Mouse (Mus musculus): ENCODE measurements around the gene Dop1b. TPM values are rescaled to one million over a fixed set of nuclear protein-coding genes. Genes with fewer than 3 reads are reported as not detected.
"Not testable (repeated sequence)": the region's sequence is repeated elsewhere in the genome, so short reads cannot be mapped to it uniquely, and the experiment has no call there.

Dop1b gene
- not detected in 2 replicates for polyA plus RNA-seq (2012; ENCODE audit: insufficient read depth, insufficient read length, low replicate concordance, missing spikeins)

- TF ChIP-seq CTCF (IDR thresholded peaks at IDR 0.05; ENCODE audit: insufficient read depth, low read depth, low read length) (no peak), POLR2A (IDR thresholded peaks at IDR 0.05; ENCODE audit: insufficient read depth, low read depth, low read length) (peak; percentile 51; the same call in 1 of the 2 replicates)
- Histone ChIP-seq H3K4me1 (ENCODE audit: control insufficient read depth, insufficient read depth, low read length) (peaks cover 10% of the 10 kb centered on the region), H3K27ac (ENCODE audit: insufficient read depth, low read depth, low read length) (peak within 1 kb of the TSS; percentile 74), H3K4me3 (ENCODE audit: insufficient read depth, low read depth, low read length) (peak within 1 kb of the TSS; percentile 93)
- under 1% methylated on average over 77 of the region's 77 CpGs for WGBS
Measured at GRCm38 (mm10) chr16:93711411-93712188, at the start of gene Dop1b. Gene Dop1b (plus strand): TSS chr16:93711904.

DNA sequence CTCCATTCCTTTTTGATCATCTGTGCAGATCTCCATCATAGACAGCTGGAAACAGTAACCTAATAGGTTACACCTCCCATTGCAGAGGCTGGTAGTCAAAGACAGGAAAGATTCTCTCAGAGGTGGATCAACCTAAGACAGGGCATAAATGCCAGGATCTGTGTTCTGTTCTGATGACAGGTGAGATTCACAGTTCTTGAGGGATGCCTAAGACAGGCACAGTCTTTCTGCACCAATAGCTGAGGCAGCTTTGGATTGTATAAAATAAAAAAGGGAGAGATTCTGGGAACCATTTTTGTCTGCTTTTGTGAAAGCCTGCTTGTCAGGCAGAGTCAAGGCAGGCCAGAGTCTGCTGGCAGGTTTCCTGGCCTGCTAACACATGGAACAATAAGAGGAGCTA is 43.7 kb upstream of the Dop1b start:
- TF ChIP-seq CTCF (IDR thresholded peaks at IDR 0.05; ENCODE audit: insufficient read depth, low read depth, low read length) = no peak
- TF ChIP-seq POLR2A (IDR thresholded peaks at IDR 0.05; ENCODE audit: insufficient read depth, low read depth, low read length) = no peak
- Histone ChIP-seq H3K27ac (ENCODE audit: insufficient read depth, low read depth, low read length) (no peak overlapping the region), H3K4me1 (ENCODE audit: control insufficient read depth, insufficient read depth, low read length) (no peaks in the 10 kb centered on the region), H3K4me3 (ENCODE audit: insufficient read depth, low read depth, low read length) (no peak overlapping the region)

GRCm38 (mm10) chr16:93669521-93669920 is 42.2 kb upstream of the Dop1b start:
- Histone ChIP-seq H3K4me3 (ENCODE audit: insufficient read depth, low read depth, low read length) (no peak overlapping the region), H3K27ac (ENCODE audit: insufficient read depth, low read depth, low read length) (no peak overlapping the region), H3K4me1 (ENCODE audit: control insufficient read depth, insufficient read depth, low read length) (no peaks in the 10 kb centered on the region)
- TF ChIP-seq POLR2A (IDR thresholded peaks at IDR 0.05; ENCODE audit: insufficient read depth, low read depth, low read length) = no peak
- TF ChIP-seq CTCF (IDR thresholded peaks at IDR 0.05; ENCODE audit: insufficient read depth, low read depth, low read length) = no peak

DNA sequence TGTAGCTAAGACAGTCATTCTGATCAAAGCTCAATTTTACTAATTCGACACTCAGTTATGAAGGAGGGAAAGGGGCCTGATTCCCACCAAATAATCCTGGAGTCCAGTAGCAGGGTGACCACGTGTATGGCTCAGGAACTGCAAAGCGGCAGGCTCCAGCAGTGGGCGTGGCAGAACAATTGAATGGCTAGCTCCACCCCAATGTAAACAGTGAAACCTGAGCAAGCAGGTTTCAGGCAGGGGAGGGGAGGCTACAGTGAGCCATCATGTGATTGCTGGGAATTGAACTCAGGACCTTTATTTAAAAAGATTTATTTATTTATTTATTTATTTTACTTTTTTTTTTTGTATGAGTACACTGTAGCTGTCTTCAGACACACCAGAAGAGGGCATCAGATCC is 41.2 kb upstream of the Dop1b start:
- 44% methylated on average over 4 of the region's 4 CpGs for WGBS

DNA sequence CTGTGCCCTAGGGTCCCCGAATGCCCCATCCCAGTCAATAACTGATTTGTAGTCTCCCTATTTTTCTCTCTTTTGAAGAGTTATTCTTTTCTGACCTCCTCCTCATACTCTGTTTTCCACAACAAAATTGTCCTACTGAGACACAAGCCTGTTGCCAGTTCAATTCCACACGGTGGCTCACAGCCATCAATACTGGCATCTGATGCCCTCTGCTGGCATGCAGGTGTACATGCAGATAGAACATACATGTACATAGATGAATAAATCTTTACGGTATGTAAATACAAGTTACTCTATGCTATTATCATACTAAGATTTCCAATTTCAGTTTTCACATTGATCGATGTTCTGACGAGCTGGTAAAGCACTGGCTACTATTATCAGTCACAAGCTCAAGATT is 40.6 kb upstream of the Dop1b start:
- no peaks in the 10 kb centered on the region for H3K4me1 ChIP-seq (ENCODE audit: control insufficient read depth, insufficient read depth, low read length)
- no peak for TF ChIP-seq POLR2A (IDR thresholded peaks at IDR 0.05; ENCODE audit: insufficient read depth, low read depth, low read length)
- no peak for TF ChIP-seq CTCF (IDR thresholded peaks at IDR 0.05; ENCODE audit: insufficient read depth, low read depth, low read length)
- no peak overlapping the region for H3K4me3 ChIP-seq (ENCODE audit: insufficient read depth, low read depth, low read length)
- H3K27ac ChIP-seq (ENCODE audit: insufficient read depth, low read depth, low read length) = no peak overlapping the region
- WGBS = 91% methylated on average over 5 of the region's 5 CpGs

More for the DNA sequence above, 41.2 kb upstream of the Dop1b start:
- not testable (repeated sequence) for H3K4me3 ChIP-seq (ENCODE audit: insufficient read depth, low read depth, low read length); H3K4me1 ChIP-seq (ENCODE audit: control insufficient read depth, insufficient read depth, low read length); H3K27ac ChIP-seq (ENCODE audit: insufficient read depth, low read depth, low read length)

DNA sequence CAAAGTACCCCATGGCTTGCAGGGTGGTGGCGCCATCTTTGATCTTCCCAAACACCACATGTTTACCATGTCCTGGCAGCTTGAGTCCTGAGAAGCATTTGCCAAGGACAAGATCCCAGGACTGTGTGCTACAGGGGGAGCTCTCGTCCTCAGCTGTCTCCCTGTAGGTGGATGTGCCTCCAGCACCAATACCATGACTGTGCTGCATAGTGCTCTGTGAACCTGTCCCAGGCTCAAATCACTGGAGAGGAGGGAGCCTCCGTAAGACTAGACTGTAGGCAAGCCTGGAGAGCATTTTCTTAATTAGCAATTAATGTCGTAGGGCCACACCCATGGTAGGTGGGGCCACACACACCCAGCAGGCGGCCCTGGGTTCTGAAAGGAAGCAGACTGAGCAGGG is 35.3 kb upstream of the Dop1b start:
- WGBS = 82% methylated on average over 5 of the region's 5 CpGs
- Histone ChIP-seq H3K27ac (ENCODE audit: insufficient read depth, low read depth, low read length) (no peak overlapping the region), H3K4me1 (ENCODE audit: control insufficient read depth, insufficient read depth, low read length) (peaks cover 5% of the 10 kb centered on the region; the same call in 1 of the 2 replicates), H3K4me3 (ENCODE audit: insufficient read depth, low read depth, low read length) (no peak overlapping the region)
- TF ChIP-seq CTCF (IDR thresholded peaks at IDR 0.05; ENCODE audit: insufficient read depth, low read depth, low read length) = no peak
- no peak for TF ChIP-seq POLR2A (IDR thresholded peaks at IDR 0.05; ENCODE audit: insufficient read depth, low read depth, low read length)

GRCm38 (mm10) chr16:93678206-93678605 is 33.5 kb upstream of the Dop1b start:
- 81% methylated on average over 4 of the region's 4 CpGs for WGBS

GRCm38 (mm10) chr16:93679165-93679564 is 32.5 kb upstream of the Dop1b start:
- 27% methylated on average over 9 of the region's 9 CpGs for WGBS
- Histone ChIP-seq H3K4me3 (ENCODE audit: insufficient read depth, low read depth, low read length) (no peak overlapping the region), H3K4me1 (ENCODE audit: control insufficient read depth, insufficient read depth, low read length) (peaks cover 25% of the 10 kb centered on the region), H3K27ac (ENCODE audit: insufficient read depth, low read depth, low read length) (no peak overlapping the region; the same call in 1 of the 2 replicates)
- TF ChIP-seq POLR2A (IDR thresholded peaks at IDR 0.05; ENCODE audit: insufficient read depth, low read depth, low read length) = no peak
- no peak for TF ChIP-seq CTCF (IDR thresholded peaks at IDR 0.05; ENCODE audit: insufficient read depth, low read depth, low read length)

More at GRCm38 (mm10) chr16:93678206-93678605, 33.5 kb upstream of the Dop1b start:
- no peak for TF ChIP-seq CTCF (IDR thresholded peaks at IDR 0.05; ENCODE audit: insufficient read depth, low read depth, low read length)
- TF ChIP-seq POLR2A (IDR thresholded peaks at IDR 0.05; ENCODE audit: insufficient read depth, low read depth, low read length) = no peak
- H3K4me3 ChIP-seq (ENCODE audit: insufficient read depth, low read depth, low read length) = no peak overlapping the region
- peaks cover 17% of the 10 kb centered on the region for H3K4me1 ChIP-seq (ENCODE audit: control insufficient read depth, insufficient read depth, low read length)
- H3K27ac ChIP-seq (ENCODE audit: insufficient read depth, low read depth, low read length) = no peak overlapping the region

DNA sequence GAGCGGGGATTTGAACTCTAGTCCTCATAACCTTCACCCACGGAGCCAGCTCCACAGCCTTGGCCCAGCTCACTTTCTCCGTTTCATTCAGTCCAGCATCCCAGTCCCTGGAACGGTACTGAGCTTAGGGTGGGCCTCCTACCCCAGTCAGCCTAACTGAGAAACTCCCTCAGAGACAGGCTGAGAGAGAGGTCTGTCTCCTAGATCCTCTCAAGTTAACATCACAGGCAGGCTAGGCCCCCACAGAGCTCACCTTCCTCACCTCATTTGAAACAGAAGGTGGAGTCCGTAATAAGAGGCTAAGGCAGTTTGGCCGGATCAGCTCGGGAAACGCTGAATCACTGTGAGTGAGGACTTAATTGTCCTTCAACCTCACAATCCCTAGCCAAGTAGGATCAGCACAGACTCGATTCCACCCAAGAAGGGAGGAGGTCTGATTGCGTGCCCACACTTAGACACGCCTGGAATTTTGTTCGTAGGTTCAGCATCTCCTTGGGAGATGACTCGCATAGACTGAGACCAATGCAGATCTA is 29.5 kb upstream of the Dop1b start:
- H3K4me3 ChIP-seq (ENCODE audit: insufficient read depth, low read depth, low read length) = 0 out of 2 replicates have a peak overlapping the region, but pooled peaks have one; percentile 52
- H3K27ac ChIP-seq (ENCODE audit: insufficient read depth, low read depth, low read length) = no peak overlapping the region
- H3K4me1 ChIP-seq (ENCODE audit: control insufficient read depth, insufficient read depth, low read length) = peaks cover 30% of the 10 kb centered on the region
- 36% methylated on average over 13 of the region's 13 CpGs for WGBS
- no peak for TF ChIP-seq POLR2A (IDR thresholded peaks at IDR 0.05; ENCODE audit: insufficient read depth, low read depth, low read length)
- TF ChIP-seq CTCF (IDR thresholded peaks at IDR 0.05; ENCODE audit: insufficient read depth, low read depth, low read length) = no peak

Measured in olfactory bulb, adult 2 months (tissue).